Comparison of ENCODE assay signal across 20 mouse cellular contexts in genomic region chr7:78478881-78479280, GRCm38 (mm10).
DNase-seq lines count a peak whose midpoint lies in the region; ATAC-seq and TF ChIP-seq lines count a peak whose summit lies in the region.
"Had no signal": no experiment of that assay in that cellular context is flagged by ENCODE, and none has a peak within 500 bp of the region (broad histone marks: within the 10 kb centered on the region; RNA-seq: fewer than 3 reads in every experiment).

No protein-coding gene starts in this region.

- WGBS in hindbrain, embryonic 16.5 days, result 46% methylated on average over 2 of the region's 2 CpGs

- no peak for TF ChIP-seq CTCF in layer of hippocampus, adult 2 months (conservative IDR thresholded peaks at IDR 0.05)

- peaks cover 2% of the 10 kb centered on the region; the same call in 1 of the 2 replicates for H3K4me1 ChIP-seq in hindbrain, embryonic 16.5 days (ENCODE audit: control insufficient read depth, insufficient read depth, low read depth, low read length)
- H3K4me1 ChIP-seq: embryonic facial prominence, embryonic 13.5 days; heart, embryonic 12.5 days; midbrain, embryonic 12.5 days had no signal

- peak; percentile 26; the same call in 1 of the 2 replicates for ATAC-seq in cerebellum, adult (ENCODE audit: insufficient number of reproducible peaks, low FRiP score, low TSS enrichment)
- no peak for ATAC-seq in hindbrain, embryonic 16.5 days
- ATAC-seq: lung, postnatal 0 days had no signal

- no peak for DNase-seq in cerebellum, postnatal 4 days (ENCODE audit: low spot score in 2 of 2)
- DNase-seq in layer of hippocampus, adult 2 months (ENCODE audit: low spot score in 2 of 2), result no peak
- DNase-seq in layer of hippocampus, postnatal 14 days (ENCODE audit: low spot score in 2 of 2), result no peak
- DNase-seq in cerebellum, adult 9-11 months, result peak; percentile 74
- DNase-seq in spleen, postnatal 14 days (ENCODE audit: low spot score in 2 of 2), result no peak
- no peak for DNase-seq in urinary bladder, postnatal 36 days (ENCODE audit: low spot score in 2 of 2)
- DNase-seq: B cell, adult 2 months; gastrocnemius, adult 2 months; heart, postnatal 4 days; kidney, adult 11 months; liver; right cerebral cortex, adult 18-20 months; thymus, postnatal 14 days had no signal

- H3K4me3 ChIP-seq in layer of hippocampus, adult 2 months, result no peak overlapping the region
- no peak overlapping the region for H3K4me3 ChIP-seq in hindbrain, embryonic 16.5 days (ENCODE audit: low read length)
- H3K4me3 ChIP-seq: embryonic facial prominence, embryonic 13.5 days; gastrocnemius, adult 2 months; heart, embryonic 12.5 days; hindbrain, embryonic 15.5 days; midbrain, embryonic 12.5 days had no signal

- no peak overlapping the region for H3K4me2 ChIP-seq in hindbrain, embryonic 16.5 days (ENCODE audit: low read length)
- H3K4me2 ChIP-seq: embryonic facial prominence, embryonic 13.5 days; heart, embryonic 12.5 days; hindbrain, embryonic 15.5 days; midbrain, embryonic 12.5 days had no signal

- H3K36me3 ChIP-seq in hindbrain, embryonic 16.5 days (ENCODE audit: control insufficient read depth, insufficient read depth, low read length), result 0 out of 2 replicates have a peak, but pooled peaks cover 2% of the 10 kb centered on the region
- H3K36me3 ChIP-seq: embryonic facial prominence, embryonic 13.5 days; heart, embryonic 12.5 days; hindbrain, embryonic 15.5 days; midbrain, embryonic 12.5 days had no signal

- H3K9me3 ChIP-seq in hindbrain, embryonic 16.5 days (ENCODE audit: control insufficient read depth, low read length), result no peaks in the 10 kb centered on the region
- H3K9me3 ChIP-seq: embryonic facial prominence, embryonic 13.5 days; heart, embryonic 12.5 days; hindbrain, embryonic 15.5 days; midbrain, embryonic 12.5 days had no signal

- no peak overlapping the region for H3K9ac ChIP-seq in hindbrain, embryonic 16.5 days (ENCODE audit: low read depth, low read length)
- H3K9ac ChIP-seq: embryonic facial prominence, embryonic 13.5 days; heart, embryonic 12.5 days; hindbrain, embryonic 15.5 days; midbrain, embryonic 12.5 days had no signal

- no peaks in the 10 kb centered on the region for H3K27me3 ChIP-seq in hindbrain, embryonic 16.5 days (replicated peaks; ENCODE audit: control insufficient read depth, insufficient read depth, low read length)
- H3K27me3 ChIP-seq: embryonic facial prominence, embryonic 13.5 days; heart, embryonic 12.5 days; hindbrain, embryonic 15.5 days; midbrain, embryonic 12.5 days had no signal

- 0 out of 2 replicates have a peak overlapping the region, but pooled peaks have one; percentile 14 for H3K27ac ChIP-seq in layer of hippocampus, adult 2 months
- no peak overlapping the region for H3K27ac ChIP-seq in hindbrain, embryonic 16.5 days (ENCODE audit: low read depth, low read length)
- H3K27ac ChIP-seq: embryonic facial prominence, embryonic 13.5 days; gastrocnemius, adult 2 months; hindbrain, embryonic 15.5 days; midbrain, embryonic 12.5 days had no signal
